Mouse (Mus musculus): Measurements from ENCODE around the gene Ppm1j. TPM values are rescaled to one million over a fixed set of nuclear protein-coding genes. Genes with fewer than 3 reads are reported as not detected.

Ppm1j gene
- polyA plus RNA-seq, 1 experiment from 2014 or later: 7.0 TPM

- peak overlapping the region; percentile 98 for H3K27ac ChIP-seq (ENCODE audit: low read length)
- H3K4me2 ChIP-seq (replicated peaks; ENCODE audit: low read depth, low read length): peak overlapping the region; percentile 64
- peak; percentile 79 for ATAC-seq (ENCODE audit: low FRiP score, low TSS enrichment)
- peaks cover 25% of the 10 kb centered on the region for H3K4me1 ChIP-seq (ENCODE audit: insufficient read depth, low read length)
- H3K27me3 ChIP-seq (ENCODE audit: insufficient read depth, low read length): no peaks in the 10 kb centered on the region
- H3K9me3 ChIP-seq (ENCODE audit: low read length): no peaks in the 10 kb centered on the region
- H3K9ac ChIP-seq (replicated peaks; ENCODE audit: low read length): peak overlapping the region; percentile 96
- 0% methylated on average over 43 of the region's 46 CpGs for WGBS
- peak overlapping the region; percentile 87 for H3K4me3 ChIP-seq (ENCODE audit: low read length)
- 0 out of 2 replicates have a peak, but pooled peaks cover 11% of the 10 kb centered on the region for H3K36me3 ChIP-seq (ENCODE audit: insufficient read depth, low read length)
Measured at GRCm38 (mm10) chr3:104817481-104817990, 36.7 kb downstream of the Ppm1j start.

DNA sequence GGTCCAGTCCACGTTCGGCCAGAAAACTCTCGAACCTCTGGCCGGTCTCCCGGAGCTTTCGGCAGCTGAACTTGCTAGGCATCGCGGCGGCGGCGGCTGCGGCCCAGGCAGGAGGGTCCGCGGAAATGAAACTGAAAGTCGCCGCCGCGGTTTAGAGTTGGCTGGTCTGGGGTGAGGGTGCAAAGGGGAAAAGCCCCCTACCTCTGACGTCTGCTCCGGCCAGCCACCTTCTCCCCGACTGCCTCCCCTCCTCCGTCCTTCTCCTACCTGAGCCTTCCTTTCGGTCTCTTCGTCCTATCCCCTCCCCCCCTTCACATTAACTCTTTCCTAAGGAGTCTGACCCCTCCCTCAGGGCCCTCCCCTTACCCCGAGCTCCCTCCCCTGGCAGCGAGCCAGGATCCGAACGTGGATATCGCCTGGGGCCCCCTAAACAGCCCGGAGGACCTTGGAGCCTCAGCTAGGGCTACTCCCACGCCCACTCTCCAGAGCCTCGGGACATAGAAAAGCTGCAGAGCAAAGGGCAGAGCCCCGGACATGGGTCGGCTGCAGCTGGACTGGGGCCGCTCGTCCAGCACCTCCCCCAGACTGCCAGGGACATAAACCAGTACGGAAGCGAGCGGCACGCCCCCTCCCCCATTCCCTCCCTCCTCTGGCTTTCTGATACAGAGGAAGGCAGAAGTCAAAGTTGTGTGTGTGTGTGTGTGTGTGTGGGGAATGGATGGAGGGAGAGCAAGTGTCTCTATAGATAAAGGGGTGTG is 37.3 kb downstream of the Ppm1j start, which contains the start of gene Mov10:
Gene Mov10 (minus strand): TSS at position 573 of the 758 bp plus-strand sequence.
- Histone ChIP-seq H3K4me2 (replicated peaks; ENCODE audit: low read depth, low read length) (peak within 1 kb of the TSS; percentile 64), H3K4me3 (ENCODE audit: low read length) (peak within 1 kb of the TSS; percentile 87), H3K27ac (ENCODE audit: low read length) (peak within 1 kb of the TSS; percentile 98), H3K9me3 (ENCODE audit: low read length) (no peaks in the 10 kb centered on the region), H3K4me1 (ENCODE audit: insufficient read depth, low read length) (peaks cover 25% of the 10 kb centered on the region), H3K9ac (replicated peaks; ENCODE audit: low read length) (peak within 1 kb of the TSS; percentile 96), H3K36me3 (ENCODE audit: insufficient read depth, low read length) (0 out of 2 replicates have a peak, but pooled peaks cover 11% of the 10 kb centered on the region), H3K27me3 (ENCODE audit: insufficient read depth, low read length) (no peaks in the 10 kb centered on the region)
- WGBS: under 1% methylated on average over 40 of the region's 40 CpGs
- peak; percentile 94 for ATAC-seq (ENCODE audit: low FRiP score, low TSS enrichment)

- H3K27me3 ChIP-seq (ENCODE audit: insufficient read depth, low read length): no peaks in the 10 kb centered on the region
- 3% methylated on average over 3 of the region's 3 CpGs for WGBS
- H3K27ac ChIP-seq (ENCODE audit: low read length): peak overlapping the region; percentile 98
- peaks cover 25% of the 10 kb centered on the region for H3K4me1 ChIP-seq (ENCODE audit: insufficient read depth, low read length)
- H3K4me3 ChIP-seq (ENCODE audit: low read length): peak overlapping the region; percentile 87
- no peaks in the 10 kb centered on the region for H3K9me3 ChIP-seq (ENCODE audit: low read length)
- peak overlapping the region; percentile 64 for H3K4me2 ChIP-seq (replicated peaks; ENCODE audit: low read depth, low read length)
- H3K9ac ChIP-seq (replicated peaks; ENCODE audit: low read length): peak overlapping the region; percentile 96
- no peak for ATAC-seq (ENCODE audit: low FRiP score, low TSS enrichment)
- 0 out of 2 replicates have a peak, but pooled peaks cover 11% of the 10 kb centered on the region for H3K36me3 ChIP-seq (ENCODE audit: insufficient read depth, low read length)
Measured at GRCm38 (mm10) chr3:104818749-104819134, 37.9 kb downstream of the Ppm1j start.

DNA sequence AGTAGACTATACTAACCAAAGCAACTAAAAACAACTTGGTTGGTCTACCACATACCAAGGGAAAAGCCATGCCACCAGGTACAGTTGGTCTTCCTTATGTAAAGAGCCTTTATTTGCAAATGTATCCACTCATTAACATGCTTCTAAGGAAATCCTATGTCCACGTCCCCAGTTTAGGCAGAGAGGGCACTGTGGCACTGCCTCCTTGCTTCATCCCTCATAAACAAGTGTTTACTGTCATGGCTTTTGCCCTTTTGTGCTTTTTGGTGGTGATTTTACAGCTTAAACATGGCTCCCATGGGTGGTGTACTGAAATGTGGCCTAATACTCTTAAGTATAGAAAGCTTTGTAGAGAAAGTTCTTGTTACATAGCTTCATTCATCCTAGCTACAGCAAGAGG is 39.6 kb downstream of the Ppm1j start:
- Histone ChIP-seq H3K9me3 (ENCODE audit: low read length) (no peaks in the 10 kb centered on the region), H3K27ac (ENCODE audit: low read length) (no peak overlapping the region), H3K9ac (replicated peaks; ENCODE audit: low read length) (no peak overlapping the region), H3K36me3 (ENCODE audit: insufficient read depth, low read length) (peaks cover 14% of the 10 kb centered on the region; the same call in 1 of the 2 replicates), H3K4me3 (ENCODE audit: low read length) (no peak overlapping the region), H3K4me2 (replicated peaks; ENCODE audit: low read depth, low read length) (no peak overlapping the region), H3K27me3 (ENCODE audit: insufficient read depth, low read length) (no peaks in the 10 kb centered on the region), H3K4me1 (ENCODE audit: insufficient read depth, low read length) (peaks cover 24% of the 10 kb centered on the region)
- 58% methylated on average over 1 of the region's 1 CpGs for WGBS
- ATAC-seq (ENCODE audit: low FRiP score, low TSS enrichment): no peak

GRCm38 (mm10) chr3:104822413-104822812 is 41.6 kb downstream of the Ppm1j start:
- no peak overlapping the region for H3K9ac ChIP-seq (replicated peaks; ENCODE audit: low read length)
- no peak overlapping the region for H3K27ac ChIP-seq (ENCODE audit: low read length)
- H3K4me3 ChIP-seq (ENCODE audit: low read length): no peak overlapping the region
- peaks cover 11% of the 10 kb centered on the region for H3K4me1 ChIP-seq (ENCODE audit: insufficient read depth, low read length)
- H3K27me3 ChIP-seq (ENCODE audit: insufficient read depth, low read length): no peaks in the 10 kb centered on the region
- H3K4me2 ChIP-seq (replicated peaks; ENCODE audit: low read depth, low read length): no peak overlapping the region
- peaks cover 15% of the 10 kb centered on the region; the same call in 1 of the 2 replicates for H3K36me3 ChIP-seq (ENCODE audit: insufficient read depth, low read length)
- 76% methylated on average over 3 of the region's 3 CpGs for WGBS
- H3K9me3 ChIP-seq (ENCODE audit: low read length): no peaks in the 10 kb centered on the region
- ATAC-seq (ENCODE audit: low FRiP score, low TSS enrichment): no peak

Other genes with a start within 250 kb of the Ppm1j start
- gene Slc16a1, start 142.4 kb upstream of the Ppm1j start, polyA plus RNA-seq (2015; fragmentation: Nextera tagmentation; extraction: Ambion mirVana): 44.0 and 48.7 TPM in 2 replicates
- gene Fam19a3, start 784 bp downstream of the Ppm1j start, polyA plus RNA-seq (2015; fragmentation: Nextera tagmentation; extraction: Ambion mirVana): 0.18 and 0.20 TPM in 2 replicates
- 136 and 146 TPM in 2 replicates for gene Rhoc, start 7.3 kb downstream of the Ppm1j start, polyA plus RNA-seq (2015; fragmentation: Nextera tagmentation; extraction: Ambion mirVana)
- 60.4 and 61.5 TPM in 2 replicates for gene Mov10, start 37.5 kb downstream of the Ppm1j start, polyA plus RNA-seq (2015; fragmentation: Nextera tagmentation; extraction: Ambion mirVana)
- gene St7l, start 82.9 kb downstream of the Ppm1j start, polyA plus RNA-seq (2015; fragmentation: Nextera tagmentation; extraction: Ambion mirVana): 36.0 and 39.9 TPM in 2 replicates
- gene Capza1, start 83.4 kb downstream of the Ppm1j start, polyA plus RNA-seq (2015; fragmentation: Nextera tagmentation; extraction: Ambion mirVana): 194 and 209 TPM in 2 replicates
- 0.54 and 0.80 TPM in 2 replicates for gene Wnt2b, start 180.9 kb downstream of the Ppm1j start, polyA plus RNA-seq (2015; fragmentation: Nextera tagmentation; extraction: Ambion mirVana)